Mouse (Mus musculus) frontal cortex, adult 2 months (tissue): Measurements from ENCODE around the gene Slmap. TPM values are rescaled to one million over a fixed set of nuclear protein-coding genes. Genes with fewer than 3 reads are reported as not detected.

Experiments
- DNase-seq, 2 experiments: peaks; one replicate each; pipeline ENCODE4 v3.0.0; 2022; ENCODE audit warnings: low spot score in 1 of 2; ENCODE audit errors: extremely low spot score in 1 of 2
- polyA plus RNA-seq: library from polyadenylated mRNA; depleted of rRNA; stranded (reverse); fragments of >200 nt; gene quantifications from 2 replicates; pipeline ENCODE4 v1.2.3, GENCODE M21; 2012

The Slmap gene
- polyA plus RNA-seq, 1 experiment: 58.4 TPM

DNA sequence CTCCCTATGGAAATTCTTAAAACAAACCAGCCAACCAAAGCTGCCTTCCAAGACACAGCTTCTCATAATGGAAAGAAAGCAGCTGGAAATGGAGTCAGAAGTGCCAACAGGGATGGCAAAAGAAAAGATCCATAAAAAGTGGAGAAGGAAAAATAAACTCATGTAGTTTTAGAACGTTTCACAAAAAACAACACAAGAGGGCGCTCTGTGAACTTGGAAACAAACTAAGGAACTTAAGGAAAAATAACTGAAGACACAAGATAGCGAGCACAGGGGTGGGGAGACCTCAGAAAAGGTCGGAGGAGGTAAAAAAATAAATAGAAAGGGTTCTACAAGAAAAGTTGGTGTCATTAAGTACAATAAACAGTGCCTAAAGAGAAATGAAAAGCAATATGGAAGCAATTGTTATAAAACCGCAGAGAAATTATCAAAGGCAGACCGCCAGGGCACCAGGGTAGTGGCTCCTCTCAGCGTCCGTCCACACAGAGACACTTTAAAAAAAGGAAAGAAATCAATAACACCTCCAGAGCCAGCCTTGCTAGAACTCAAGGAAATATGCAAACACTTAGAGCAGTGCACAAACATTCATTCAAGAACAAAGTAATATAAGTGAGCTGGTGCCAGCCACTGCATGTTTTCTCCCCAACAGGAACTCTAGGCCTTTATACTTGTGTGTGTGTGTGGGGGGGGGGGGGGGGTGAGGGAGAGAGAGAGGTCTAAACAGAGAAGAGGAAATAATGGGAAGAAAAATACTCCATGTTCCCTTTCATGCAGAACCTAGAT is 48.1 kb downstream of the Slmap start:
- peak in 1 of 2 experiments; percentile 78 for DNase-seq

GRCm38 (mm10) chr14:26481457-26481856 is 53.3 kb downstream of the Slmap start:
- DNase-seq: no peak

DNA sequence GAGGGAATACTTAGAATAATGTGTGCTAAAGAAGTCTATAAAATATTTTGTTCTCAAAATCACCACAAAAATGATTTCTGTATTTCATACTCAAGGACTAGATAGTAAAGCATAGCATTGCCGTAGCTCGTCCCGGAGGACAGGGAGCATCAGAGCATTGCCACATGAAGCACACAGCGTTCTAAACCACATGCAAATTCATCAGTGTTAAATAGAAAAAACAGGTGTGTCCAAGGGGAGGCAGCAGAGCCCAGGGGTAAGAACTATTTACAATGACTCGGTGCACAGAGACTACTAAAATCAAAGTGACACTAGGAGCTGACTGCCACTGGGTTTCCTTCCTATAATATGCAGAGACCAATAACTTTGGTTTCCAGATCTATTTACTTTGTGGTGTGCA is 57.0 kb downstream of the Slmap start:
- DNase-seq: no peak

- DNase-seq: no peak
Observed at GRCm38 (mm10) chr14:26476391-26476790, 58.3 kb downstream of the Slmap start.

- no peak for DNase-seq
Observed at GRCm38 (mm10) chr14:26467974-26468373, 66.8 kb downstream of the Slmap start.

GRCm38 (mm10) chr14:26466544-26467125 is 68.1 kb downstream of the Slmap start:
- DNase-seq: no peak

DNA sequence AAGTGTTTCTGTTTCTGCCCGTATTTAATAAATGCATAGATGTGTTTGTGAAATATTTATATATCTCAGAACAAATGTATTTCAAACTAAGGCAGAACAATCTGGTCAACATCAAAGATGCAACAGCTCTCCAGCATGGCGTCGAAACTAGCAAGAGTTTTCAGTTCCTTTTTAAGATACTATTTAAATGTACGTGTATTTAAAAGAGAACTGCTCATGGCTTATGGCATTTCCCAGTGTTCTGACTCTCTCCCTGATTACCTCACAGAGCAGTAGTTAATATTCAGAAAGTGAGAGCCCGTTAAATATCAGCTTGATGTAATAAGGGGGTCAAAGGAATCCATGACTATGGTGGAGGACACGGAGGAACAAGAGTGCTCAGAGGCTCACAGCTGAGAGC is 68.8 kb downstream of the Slmap start:
- no peak for DNase-seq

GRCm38 (mm10) chr14:26459516-26459915 is 75.2 kb downstream of the Slmap start:
- peak in 1 of 2 experiments; percentile 56 for DNase-seq

GRCm38 (mm10) chr14:26454851-26455250 is 79.9 kb downstream of the Slmap start:
- DNase-seq: no peak

DNA sequence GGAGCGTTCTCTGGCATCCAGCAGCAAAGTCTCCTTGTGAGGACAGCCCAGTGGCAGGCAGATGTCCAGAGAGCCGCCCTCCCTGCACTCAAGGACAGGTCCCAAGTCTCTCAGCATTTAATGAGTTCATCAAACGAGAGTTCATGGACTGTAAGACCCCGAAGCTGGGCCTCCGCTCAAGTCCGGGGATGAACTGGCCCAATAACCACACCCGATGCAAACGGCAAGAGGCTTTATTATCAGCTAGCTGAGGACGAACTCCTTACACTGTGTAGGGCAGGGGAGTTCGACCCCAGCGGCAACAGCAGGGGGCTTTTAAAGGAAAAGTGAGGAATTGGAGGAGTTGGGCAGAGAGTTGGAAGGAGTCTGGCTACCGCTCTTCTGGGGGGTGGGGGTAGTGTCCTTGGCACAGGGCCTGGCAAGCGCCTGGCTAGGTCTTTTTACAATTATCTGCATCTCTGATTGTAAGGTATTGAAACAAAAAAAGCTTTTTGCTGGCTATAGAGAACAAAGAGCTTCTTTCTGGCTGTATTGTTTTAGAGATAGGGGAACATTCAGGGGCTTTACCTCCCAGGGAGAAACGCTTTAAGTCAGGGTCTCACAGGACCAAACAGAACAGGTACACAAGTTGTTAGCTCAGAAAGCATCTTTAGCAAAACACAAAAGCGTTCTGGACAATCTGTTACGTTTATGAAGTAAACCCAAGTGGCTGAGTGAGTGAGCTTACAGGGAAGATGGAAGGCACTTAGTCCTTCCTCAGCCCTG is 84.5 kb downstream of the Slmap start:
- DNase-seq: no peak

GRCm38 (mm10) chr14:26448581-26448980 is 86.2 kb downstream of the Slmap start:
- no peak for DNase-seq

- no peak for DNase-seq
Observed at GRCm38 (mm10) chr14:26447223-26447622, 87.5 kb downstream of the Slmap start.

DNA sequence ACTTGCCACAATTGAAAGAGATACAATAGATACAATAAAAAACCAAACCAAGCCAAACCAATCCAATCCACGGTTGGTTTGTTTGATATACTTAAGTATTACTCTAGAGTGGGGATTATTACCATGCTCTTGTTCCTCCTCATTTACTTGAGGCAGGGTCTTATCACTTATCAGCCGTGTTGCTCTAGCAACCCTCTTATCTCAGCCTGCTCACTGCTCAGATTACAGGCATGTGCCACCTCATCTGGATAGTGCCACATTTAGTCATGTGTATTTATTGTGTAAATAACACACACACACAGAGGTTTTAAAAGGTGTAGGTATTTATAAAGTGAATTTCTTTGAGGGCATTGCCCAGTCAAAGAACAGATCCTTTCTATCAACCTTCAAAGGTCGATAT is 88.2 kb downstream of the Slmap start:
- DNase-seq: no peak

DNA sequence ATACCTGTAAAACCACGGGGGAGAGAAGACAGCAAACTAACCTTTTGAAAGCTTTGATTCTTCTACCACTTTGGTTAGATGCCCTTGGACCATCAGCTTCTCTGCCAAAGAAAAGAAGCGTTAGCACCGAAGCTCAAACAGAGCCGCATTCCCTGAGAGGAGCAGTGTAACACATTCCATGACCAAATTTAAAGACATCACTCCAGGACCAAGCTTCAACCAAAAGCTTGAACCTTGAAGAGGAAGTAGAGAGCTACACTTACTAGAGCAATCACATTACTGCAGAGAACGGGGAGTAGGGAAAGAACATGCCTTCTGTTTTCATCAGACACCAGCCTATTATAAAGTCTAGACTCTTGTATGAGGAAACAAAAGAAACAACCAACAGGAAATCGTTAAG is 92.2 kb downstream of the Slmap start:
- no peak for DNase-seq

DNA sequence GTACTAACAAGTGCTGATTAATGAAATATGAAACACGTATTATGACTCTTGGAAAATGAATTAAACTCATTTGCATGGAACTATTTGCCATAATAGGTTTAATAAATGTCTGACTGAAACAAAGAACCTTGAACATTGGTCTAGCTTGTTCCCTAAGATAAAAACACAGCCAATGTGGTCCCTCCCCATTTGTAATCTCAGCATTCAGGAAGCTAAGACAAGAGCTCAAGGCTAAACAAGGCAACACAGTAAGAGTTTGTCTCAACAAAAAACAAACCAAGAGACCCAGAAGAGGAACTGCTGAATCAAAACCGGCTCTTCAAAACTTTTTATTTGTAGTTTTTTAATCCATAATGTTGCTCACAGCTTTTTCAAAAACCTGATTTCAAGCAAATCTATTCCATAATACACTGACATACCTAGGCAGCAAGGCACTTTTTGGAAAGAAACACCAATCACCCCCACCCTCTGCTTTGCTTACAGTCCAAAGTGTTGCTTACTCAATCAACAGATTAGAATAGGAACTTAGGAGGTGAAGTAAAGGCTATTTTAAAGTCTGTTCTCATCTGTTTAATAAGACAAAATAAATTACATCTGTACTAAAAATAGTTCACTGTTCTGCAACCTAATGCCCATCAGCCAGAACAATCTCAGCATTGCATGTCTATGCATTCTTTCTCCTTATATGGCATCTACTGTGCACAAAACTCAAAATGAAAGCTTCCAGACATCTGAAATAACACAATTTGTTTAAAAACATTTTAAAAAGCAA is 93.5 kb downstream of the Slmap start:
- DNase-seq: no peak

- DNase-seq: no peak
Observed at GRCm38 (mm10) chr14:26439996-26440395, 94.7 kb downstream of the Slmap start.

GRCm38 (mm10) chr14:26437771-26438170 is 97.0 kb downstream of the Slmap start:
- DNase-seq: no peak

GRCm38 (mm10) chr14:26436304-26436703 is 98.4 kb downstream of the Slmap start:
- DNase-seq: no peak

DNA sequence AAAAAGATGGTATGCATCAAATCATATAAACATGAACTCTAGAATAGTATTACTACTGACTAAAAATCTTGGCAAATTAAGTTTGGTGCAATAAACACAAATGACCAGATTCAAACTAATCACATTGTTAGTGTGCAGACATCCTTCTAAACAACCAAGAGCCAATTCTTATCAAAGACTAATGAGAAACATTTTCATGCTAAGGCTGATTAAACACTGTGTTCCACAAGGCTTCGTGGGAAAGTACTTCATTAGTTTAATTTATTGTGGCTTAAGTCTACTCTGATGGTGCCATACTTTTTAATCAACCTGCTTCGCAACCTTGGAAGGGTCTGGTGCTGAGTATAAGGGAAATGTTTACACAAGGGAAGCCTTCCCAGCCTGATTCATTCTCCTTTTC is 102.4 kb downstream of the Slmap start:
- no peak for DNase-seq

DNA sequence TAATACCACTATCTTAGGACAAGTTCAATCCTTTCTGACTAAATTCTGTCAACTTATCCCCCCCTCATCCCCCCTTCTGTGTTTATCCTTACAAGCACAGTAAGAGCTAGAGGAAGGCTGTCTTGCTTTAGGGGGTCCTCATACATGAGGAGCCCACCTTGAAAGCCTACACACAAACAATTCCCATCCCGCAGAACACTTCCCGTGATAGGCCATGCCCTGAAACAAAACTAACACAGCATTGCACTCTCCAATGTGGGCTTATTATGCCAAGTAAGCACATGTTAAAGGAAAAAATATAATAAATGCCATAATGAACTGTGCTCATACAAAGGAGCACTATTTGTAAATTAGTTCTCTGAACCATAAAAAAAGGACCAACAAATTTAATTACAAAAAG is 102.8 kb downstream of the Slmap start:
- DNase-seq: no peak

GRCm38 (mm10) chr14:26420231-26420630 is 114.5 kb downstream of the Slmap start:
- DNase-seq: no peak
